Mouse (Mus musculus): Measurements from ENCODE around the gene Lama2.

Gene Lama2

DNA sequence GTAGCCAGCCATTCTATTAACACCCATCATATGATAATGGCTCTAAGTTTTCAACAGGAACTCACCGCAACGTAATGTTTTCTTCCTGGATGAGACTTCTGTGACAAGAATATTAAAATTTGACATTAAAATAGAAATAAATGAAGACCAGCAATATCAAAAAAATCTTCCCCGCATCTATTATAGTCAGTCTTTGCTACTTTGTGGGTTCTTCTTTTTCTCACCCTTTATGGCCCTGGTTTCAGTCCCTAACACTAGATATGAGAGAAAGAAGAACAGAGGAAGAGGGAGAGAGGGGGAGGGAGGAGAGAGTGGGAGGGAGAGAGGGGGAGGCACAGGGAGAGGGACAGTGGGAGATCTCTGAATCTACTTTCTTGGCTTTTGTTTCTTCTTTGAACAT, at the start of gene Lama2:
Gene Lama2 (minus strand): TSS at position 101 of the 400 bp plus-strand sequence.
- no peak for DNase-seq (ENCODE audit: low spot score in 2 of 2)

GRCm38 (mm10) chr10:27664391-27664790, 44.8 kb upstream of the Lama2 start:
- DNase-seq (ENCODE audit: low spot score in 2 of 2) = no peak

DNA sequence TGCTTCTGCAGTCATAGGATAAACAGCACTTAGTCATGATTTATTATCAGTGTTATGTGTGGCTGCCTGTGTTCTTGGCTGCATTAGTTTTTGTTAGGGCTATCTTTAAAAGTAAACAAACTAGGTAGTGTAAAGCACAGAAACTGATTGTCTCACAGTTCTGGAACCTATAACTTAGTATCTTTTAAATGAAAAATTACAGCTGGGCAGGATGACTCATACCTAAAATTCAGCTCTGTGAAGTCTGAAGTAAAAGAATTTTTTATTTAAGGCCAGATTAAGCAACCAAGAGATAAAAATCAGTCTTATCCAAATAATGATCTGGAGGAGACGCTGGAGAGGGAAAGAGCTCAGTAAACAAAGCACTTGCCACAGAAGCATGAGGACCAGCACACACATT, 43.8 kb upstream of the Lama2 start:
- DNase-seq (ENCODE audit: low spot score in 2 of 2) = no peak

- no peak for DNase-seq (ENCODE audit: low spot score in 2 of 2)
Observed at GRCm38 (mm10) chr10:27654164-27654563, 34.6 kb upstream of the Lama2 start.

DNA sequence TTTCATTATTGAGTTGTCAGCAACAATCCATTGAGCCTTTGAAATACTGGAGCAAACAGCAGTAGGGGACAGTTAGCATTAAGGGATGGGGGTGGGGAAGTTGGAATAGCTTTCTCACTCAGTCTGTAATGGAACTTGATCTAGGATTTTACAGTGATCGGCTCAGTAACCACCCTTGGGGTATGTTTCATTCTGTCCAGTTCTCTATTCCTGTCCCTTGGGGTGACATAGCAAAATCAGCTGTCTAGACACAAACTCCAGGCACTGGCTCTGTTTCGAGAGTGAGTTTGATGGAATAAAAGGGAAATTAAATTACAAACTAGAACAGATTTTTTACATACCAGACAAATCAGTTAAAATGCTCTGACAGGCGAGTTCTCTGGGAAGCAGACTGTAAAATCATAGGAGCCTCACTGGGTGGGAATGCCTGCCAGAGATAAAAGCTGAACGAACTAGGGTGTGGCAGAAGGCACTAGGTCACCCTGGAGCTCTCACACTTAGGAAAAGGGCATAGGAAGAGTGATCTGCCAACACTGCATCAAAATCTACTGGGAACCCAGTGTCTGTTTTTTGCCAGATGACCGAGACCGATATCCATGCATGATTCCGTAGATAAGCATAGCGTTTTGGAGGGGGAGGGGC, 33.3 kb upstream of the Lama2 start:
- DNase-seq (ENCODE audit: low spot score in 2 of 2) = no peak

- no peak for DNase-seq (ENCODE audit: low spot score in 2 of 2)
Observed at GRCm38 (mm10) chr10:27635721-27636120, 16.2 kb upstream of the Lama2 start.

- DNase-seq (ENCODE audit: low spot score in 2 of 2) = no peak
Observed at GRCm38 (mm10) chr10:27631002-27631401, 11.4 kb upstream of the Lama2 start.

GRCm38 (mm10) chr10:27621697-27622449, 2.3 kb upstream of the Lama2 start:
- DNase-seq (ENCODE audit: low spot score in 2 of 2) = no peak

- DNase-seq (ENCODE audit: low spot score in 2 of 2) = no peak
Observed at GRCm38 (mm10) chr10:27617522-27618020, 2.0 kb downstream of the Lama2 start.

DNA sequence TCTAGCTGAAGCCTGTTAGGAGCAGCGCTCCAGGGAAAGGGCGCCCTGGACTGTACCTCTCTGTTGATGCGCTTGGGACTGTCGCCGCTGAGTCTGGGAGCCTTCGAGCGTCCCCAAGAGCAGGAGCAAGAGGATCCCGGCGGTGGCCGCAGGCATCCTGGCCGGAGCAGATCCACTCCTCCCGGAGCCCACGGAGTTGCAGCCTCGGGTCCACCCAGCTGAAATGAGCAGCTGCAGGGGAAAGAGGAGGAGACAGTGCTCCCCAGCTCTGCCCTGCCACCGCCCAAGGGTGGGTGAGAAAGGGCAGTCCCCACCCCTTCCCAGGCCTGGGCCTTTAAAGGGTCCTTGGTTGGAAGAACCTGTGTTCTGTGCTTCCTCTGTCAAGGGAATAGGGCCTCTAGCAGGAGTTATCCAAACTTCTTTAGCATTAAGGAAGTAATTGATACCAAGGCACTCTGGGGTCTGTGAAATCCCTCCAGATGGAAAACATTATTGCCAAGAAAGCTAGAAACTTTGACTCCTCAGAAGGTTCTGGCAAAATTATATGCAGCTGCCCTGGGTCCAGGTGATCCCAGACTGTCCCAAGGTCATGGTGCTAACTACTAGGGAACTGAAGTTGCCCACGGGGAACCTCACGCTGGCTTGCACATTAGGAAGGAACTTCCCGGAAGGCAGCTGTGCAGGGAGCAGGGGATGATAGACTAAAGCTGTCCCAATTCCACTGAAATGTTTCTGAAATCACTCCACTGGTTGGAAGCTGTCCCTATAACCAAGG, 2.7 kb downstream of the Lama2 start:
- DNase-seq (ENCODE audit: low spot score in 2 of 2) = peak in 1 of 2 experiments; percentile 28

DNA sequence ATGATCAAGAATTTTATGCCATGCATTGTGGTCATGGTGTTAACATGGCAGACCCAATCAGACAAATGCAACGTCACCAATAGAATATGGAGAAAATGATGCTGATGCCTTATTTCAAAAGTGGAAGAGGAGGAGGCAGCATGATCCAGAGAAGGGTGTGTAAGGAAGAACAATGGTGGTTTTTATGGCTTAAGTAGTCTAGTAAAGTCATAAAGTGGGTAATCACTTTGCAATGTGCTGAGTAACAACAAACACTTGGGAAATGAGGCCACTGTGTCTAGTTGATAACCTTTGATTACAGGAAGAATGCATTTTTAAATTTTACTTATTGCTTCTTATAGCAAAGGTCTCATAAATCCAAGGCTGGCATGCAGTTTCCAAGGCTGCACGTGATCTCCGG, 23.9 kb downstream of the Lama2 start:
- DNase-seq (ENCODE audit: low spot score in 2 of 2) = no peak

- no peak for DNase-seq (ENCODE audit: low spot score in 2 of 2)
Observed at GRCm38 (mm10) chr10:27533217-27533616, 86.3 kb downstream of the Lama2 start.

DNA sequence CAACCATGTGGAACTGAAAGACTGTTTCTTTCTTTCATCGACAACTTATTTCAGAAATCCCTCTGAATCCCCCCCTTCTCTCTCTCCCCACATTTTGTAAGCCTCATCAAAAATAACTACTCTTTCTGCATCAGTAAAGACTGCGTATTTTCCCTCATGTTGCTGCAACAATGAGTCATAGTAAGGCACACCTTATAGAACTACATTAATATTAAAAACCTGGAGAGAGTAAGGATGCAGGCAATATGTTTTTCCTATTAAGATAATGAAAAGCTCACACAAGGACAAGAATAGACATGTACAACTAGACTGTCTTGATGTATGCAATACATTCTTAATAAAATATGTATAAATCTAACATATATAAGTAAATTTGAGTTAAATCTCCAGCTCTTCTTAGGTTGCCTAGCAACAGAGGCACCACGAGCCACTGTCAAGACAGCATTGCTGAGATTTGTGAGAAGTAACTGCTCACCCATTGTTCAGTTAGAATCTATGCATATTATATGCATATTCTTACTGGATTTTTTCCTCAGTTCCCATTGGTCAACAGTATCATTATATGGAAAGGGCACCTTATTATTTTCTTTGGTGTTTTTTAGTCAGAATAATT, 110.6 kb downstream of the Lama2 start:
- no peak for DNase-seq (ENCODE audit: low spot score in 2 of 2)

DNA sequence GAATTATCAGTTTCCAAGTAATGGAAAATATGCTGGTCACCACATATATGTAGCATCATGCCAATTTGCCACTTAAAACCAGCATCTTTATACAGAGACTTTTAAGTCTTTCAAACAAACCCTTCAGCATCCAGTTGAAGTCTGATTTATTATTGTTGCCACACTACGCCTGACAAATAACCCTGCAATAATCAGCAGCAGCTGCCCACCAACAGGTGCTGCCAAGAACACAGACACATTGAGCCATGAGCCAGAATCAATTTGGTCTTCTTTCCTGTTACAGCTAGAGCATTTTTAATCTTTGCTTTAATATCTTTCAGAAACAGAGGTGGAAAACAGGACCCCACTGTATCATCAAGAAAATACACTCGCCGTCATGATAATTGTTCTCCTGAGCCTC, 118.7 kb downstream of the Lama2 start:
- no peak for DNase-seq (ENCODE audit: low spot score in 2 of 2)

GRCm38 (mm10) chr10:27488452-27488851, 131.1 kb downstream of the Lama2 start:
- DNase-seq (ENCODE audit: low spot score in 2 of 2) = no peak

DNA sequence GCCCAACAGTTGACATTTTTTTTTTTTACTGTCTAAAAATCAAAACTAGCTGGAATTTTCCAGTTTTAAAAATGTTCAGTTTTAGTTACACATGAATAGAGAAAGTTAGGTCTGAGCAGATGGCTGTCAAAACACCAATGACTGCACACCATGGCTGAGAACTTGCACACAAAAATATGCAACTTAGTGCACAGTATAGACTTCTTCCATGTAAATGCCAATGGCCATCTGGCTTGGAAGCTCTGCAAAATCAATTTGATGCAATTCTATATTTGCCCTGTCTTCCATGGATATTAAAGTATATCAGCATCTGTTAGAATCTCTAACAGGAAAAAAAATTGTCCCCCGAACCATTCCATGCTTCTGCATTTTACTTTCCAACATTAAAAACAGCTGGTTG, 135.5 kb downstream of the Lama2 start:
- DNase-seq (ENCODE audit: low spot score in 2 of 2) = no peak

- DNase-seq (ENCODE audit: low spot score in 2 of 2) = no peak
Observed at GRCm38 (mm10) chr10:27475540-27475939, 144.0 kb downstream of the Lama2 start.

DNA sequence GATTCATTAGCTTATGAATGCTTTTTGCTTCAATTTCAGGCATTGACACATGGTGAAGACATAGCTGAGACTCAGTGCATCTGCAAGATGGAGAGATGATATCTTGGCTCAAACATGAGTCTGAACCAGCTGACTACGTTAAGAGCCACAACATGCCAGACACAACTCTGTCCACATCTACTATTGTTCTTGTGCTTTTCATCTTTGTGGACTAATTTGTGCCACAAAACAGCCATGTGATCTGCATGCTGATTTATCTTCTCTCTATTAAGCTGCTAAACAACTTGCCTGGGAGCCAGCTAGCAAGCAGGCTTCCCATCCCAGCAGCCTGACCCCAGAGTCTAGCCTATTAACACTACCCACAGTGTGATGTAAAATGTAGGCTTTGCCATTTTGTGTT, 151.3 kb downstream of the Lama2 start:
- no peak for DNase-seq (ENCODE audit: low spot score in 2 of 2)

DNA sequence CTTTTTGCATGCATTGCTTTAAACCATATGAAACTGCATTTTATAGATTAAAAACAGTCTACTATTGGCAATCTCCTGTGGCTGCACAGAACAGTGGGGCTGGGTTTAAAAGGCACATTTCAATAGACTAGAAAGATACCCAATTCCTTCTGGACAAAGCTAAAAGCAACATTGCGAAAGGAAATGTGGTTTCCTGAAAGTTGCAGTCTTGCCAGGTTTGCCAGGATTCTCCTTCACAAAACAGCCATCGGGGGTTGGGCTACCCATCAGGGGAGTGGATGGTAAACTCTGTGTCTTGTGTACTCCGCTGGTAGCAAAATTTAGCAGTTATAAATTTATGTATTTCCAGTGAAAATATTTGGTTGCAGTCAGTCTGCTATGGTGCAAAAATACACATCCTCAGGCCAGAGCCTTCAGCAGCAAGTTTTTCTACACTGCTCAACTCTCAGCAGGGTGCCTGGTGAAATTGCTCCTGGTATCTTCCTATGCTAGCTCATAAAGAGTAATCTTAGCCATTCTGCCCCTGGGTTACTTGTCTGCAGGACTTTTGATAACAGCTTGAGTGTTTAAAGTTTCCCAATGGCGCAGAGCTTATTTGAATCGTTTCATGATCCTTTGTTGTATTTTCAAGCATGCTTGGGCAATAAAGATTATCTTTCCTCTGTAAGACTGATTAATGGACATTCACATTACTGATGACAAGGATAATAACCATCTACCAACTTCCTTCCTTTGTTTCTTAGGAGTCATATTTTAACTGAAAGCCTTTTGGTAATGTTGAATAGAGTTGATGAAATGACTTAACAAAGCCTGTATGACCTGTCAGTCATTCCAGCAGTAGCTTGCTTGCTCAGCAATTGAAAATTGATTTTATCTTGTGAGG, 205.7 kb downstream of the Lama2 start:
- no peak for DNase-seq (ENCODE audit: low spot score in 2 of 2)

- no peak for DNase-seq (ENCODE audit: low spot score in 2 of 2)
Observed at GRCm38 (mm10) chr10:27390753-27391152, 228.8 kb downstream of the Lama2 start.

GRCm38 (mm10) chr10:27387531-27387930, 232.0 kb downstream of the Lama2 start:
- DNase-seq (ENCODE audit: low spot score in 2 of 2) = no peak

Data from urinary bladder, adult 18-20 months (tissue).